In the genomic region with DNA sequence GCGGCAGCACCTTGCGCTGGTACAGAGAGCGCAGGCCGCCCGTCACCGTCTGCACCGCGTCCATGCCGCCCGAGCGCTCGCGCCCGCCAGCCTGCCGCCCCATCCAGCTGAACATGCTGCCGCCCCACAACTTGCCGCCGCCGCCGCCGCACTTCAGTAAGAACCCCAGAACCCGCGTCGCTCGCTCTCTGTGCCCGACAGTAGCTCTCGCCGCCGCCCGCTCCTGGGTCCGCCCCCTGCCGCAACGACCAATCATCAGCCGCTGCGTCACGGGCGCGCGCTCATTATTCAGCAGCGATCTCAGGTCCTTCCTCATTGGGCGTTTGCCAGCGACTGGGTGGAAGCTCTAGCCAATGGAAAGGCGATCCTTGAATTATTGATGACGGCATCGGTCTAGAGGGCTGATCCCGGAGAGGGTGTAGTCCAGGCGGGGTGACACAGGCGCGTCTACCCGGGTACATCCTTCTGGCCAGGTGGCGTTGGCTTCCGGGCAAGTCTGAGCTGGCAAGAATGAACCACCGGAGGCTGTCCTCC, we compare ENCODE assay signal across 8 mouse cellular contexts. TPM values are rescaled to one million over a fixed set of nuclear protein-coding genes. Genes with fewer than 3 reads are reported as not detected.
A peak's percentile ranks its signal among the peaks of the same experiment; 100 is the strongest.
DNase-seq lines count a peak whose midpoint lies in the region; ATAC-seq lines count a peak whose summit lies in the region.

A gene (minus strand): TSS at position 246 of the 534 bp plus-strand sequence.

- H3K4me3 ChIP-seq in lung, embryonic 16.5 days (ENCODE audit: low read length), result peak within 1 kb of the TSS; percentile 79

- H3K36me3 ChIP-seq in lung, embryonic 16.5 days (ENCODE audit: control insufficient read depth, insufficient read depth, low read length), result no peaks in the 10 kb centered on the region

- DNase-seq in MEL-GATA-1-ER (ENCODE audit: extremely low read depth, low read depth), result peak; percentile 97
- peak; percentile 100 for DNase-seq in cerebellum, adult 8-10 months
- peak; percentile 95 for DNase-seq in forelimb bud, embryonic 11.5 days (ENCODE audit: low read depth, low spot score)
- DNase-seq in layer of hippocampus, adult 9-10 months (ENCODE audit: low spot score), result peak; percentile 92
- DNase-seq in ovary, postnatal 10 days (ENCODE audit: low spot score), result peak; percentile 92
- DNase-seq in thymus, postnatal 10 days (ENCODE audit: low spot score in 2 of 2), result peak; percentile 98

- ATAC-seq in hematopoietic stem cell, adult 5-6 weeks (replicated peaks in 1 of 2; ENCODE audit: insufficient read depth in 1 of 2, low FRiP score in 2 of 2, low TSS enrichment in 1 of 2, low read depth in 1 of 2, poor library complexity in 2 of 2, severe bottlenecking in 2 of 2), result peak; percentile 89 to 92
- peak; percentile 98 for ATAC-seq in lung, embryonic 16.5 days (ENCODE audit: low read depth)

- H3K27me3 ChIP-seq in lung, embryonic 16.5 days (ENCODE audit: control insufficient read depth, insufficient read depth, low read depth, low read length), result no peaks in the 10 kb centered on the region

- peak within 1 kb of the TSS; percentile 98 for H3K4me2 ChIP-seq in lung, embryonic 16.5 days (ENCODE audit: low read depth, low read length)

- H3K27ac ChIP-seq in lung, embryonic 16.5 days (ENCODE audit: low read length), result peak within 1 kb of the TSS; percentile 58

- WGBS in lung, embryonic 16.5 days, result under 1% methylated on average over 53 of the region's 53 CpGs

- no peaks in the 10 kb centered on the region for H3K9me3 ChIP-seq in lung, embryonic 16.5 days (ENCODE audit: control insufficient read depth, low read length)

- H3K4me1 ChIP-seq in lung, embryonic 16.5 days (replicated peaks; ENCODE audit: control insufficient read depth, insufficient read depth, low read length), result peaks cover 8% of the 10 kb centered on the region; the same call in 1 of the 2 replicates

- H3K9ac ChIP-seq in lung, embryonic 16.5 days (ENCODE audit: low read length), result peak within 1 kb of the TSS; percentile 83

RNA-seq across cellular contexts. Expression of the gene that starts here (rescaled TPM):
- total RNA-seq in hematopoietic stem cell, adult 5-6 weeks (2017), result 34.2 and 36.0 TPM in 2 replicates
- 92.8 and 94.7 TPM in 2 replicates for polyA plus RNA-seq in lung, embryonic 16.5 days (2015; fragmentation: Nextera tagmentation; extraction: Ambion mirVana)

Comparison
In these comparisons a context has a peak if more than half of its experiments do, and no peak if none do; other contexts are left out.
1. Peak in every context shown above with its lines: DNase-seq, ATAC-seq, H3K4me3 ChIP-seq and H3K27ac ChIP-seq.